Mouse (Mus musculus) kidney, postnatal 0 days (tissue): ENCODE measurements around the gene Polr2a. TPM values are rescaled to one million over a fixed set of nuclear protein-coding genes. Genes with fewer than 3 reads are reported as not detected.
"Not testable (repeated sequence)": the region's sequence is repeated elsewhere in the genome, so short reads cannot be mapped to it uniquely, and the experiment has no call there.

Source experiments
- ATAC-seq: fragments of 200-750 bp; cut with Nextera tagmentation; replicated peaks from 2 replicates; pipeline ENCODE4 v1.8.0; 2017; ENCODE audit warnings: low read depth, moderate number of reproducible peaks, moderate TSS enrichment, moderate library complexity; ENCODE audit not compliant: low FRiP score
- DNase-seq: peaks from one replicate; pipeline ENCODE4 v3.0.0-alpha.2; 2016; ENCODE audit warnings: low spot score
- H3K27ac ChIP-seq: fragments of 300-500 bp; sonication (generic); 2 replicates; pipeline ENCODE4 v1.5.1; 2014; ENCODE audit warnings: mild to moderate bottlenecking
- H3K27me3 ChIP-seq: fragments of 300-500 bp; sonication (generic); 2 replicates; pipeline ENCODE4 v1.6.1; 2014; ENCODE audit warnings: low read length, mixed read lengths; ENCODE audit not compliant: insufficient read depth
- H3K36me3 ChIP-seq: fragments of 300-500 bp; sonication (generic); 2 replicates; pipeline ENCODE4 v1.6.1; 2014; ENCODE audit warnings: low read length, mixed read lengths; ENCODE audit not compliant: insufficient read depth
- H3K4me1 ChIP-seq: fragments of 300-500 bp; sonication (generic); replicated peaks from 2 replicates; pipeline ENCODE4 v1.6.1; 2014; ENCODE audit warnings: antibody characterized with exemption, low read length, mixed read lengths; ENCODE audit not compliant: insufficient read depth
- H3K4me2 ChIP-seq: fragments of 300-500 bp; sonication (generic); 2 replicates; pipeline ENCODE4 v1.6.1; 2014; ENCODE audit warnings: mild to moderate bottlenecking, low read length, moderate library complexity, mixed read lengths
- H3K4me3 ChIP-seq: fragments of 300-500 bp; sonication (generic); replicated peaks from 2 replicates; pipeline ENCODE4 v1.5.1; 2014; ENCODE audit warnings: low read depth, low read length
- H3K9ac ChIP-seq: fragments of 300-500 bp; sonication (generic); 2 replicates; pipeline ENCODE4 v1.6.1; 2014; ENCODE audit warnings: low read depth, low read length
- H3K9me3 ChIP-seq: fragments of 300-500 bp; sonication (generic); replicated peaks from 2 replicates; pipeline ENCODE4 v1.6.1; 2016; ENCODE audit warnings: low read length, inconsistent platforms, mixed read lengths
- CTCF ChIP-seq: IDR thresholded peaks from 2 replicates; pipeline ENCODE4 v1.5.1; 2016; ENCODE audit warnings: antibody characterized with exemption, low read depth, mild to moderate bottlenecking, moderate library complexity
- WGBS: fragments of 180-500 bp; shearing (Covaris S2); extraction: QIAGEN DNeasy Blood & Tissue Kit; methylation state at CpG from one replicate; pipeline ENCODE4 v1.1.7; 2014; 5-methylcytosine and 5-hydroxymethylcytosine counted together
- polyA plus RNA-seq: library from polyadenylated mRNA; unstranded; fragments of >200 nt; fragmentation: Nextera tagmentation; extraction: Ambion mirVana; gene quantifications from 2 replicates; pipeline ENCODE4 v1.2.1, GENCODE M21; 2015

Polr2a gene
- polyA plus RNA-seq, 1 experiment from 2014 or later, result 21.0 TPM

GRCm38 (mm10) chr11:69751635-69752034 lies 6.8 kb downstream of the Polr2a start:
- no peak overlapping the region for H3K4me3 ChIP-seq
- H3K36me3 ChIP-seq, result peaks cover 11% of the 10 kb centered on the region
- no peaks in the 10 kb centered on the region for H3K27me3 ChIP-seq
- no peak overlapping the region for H3K27ac ChIP-seq
- H3K4me2 ChIP-seq, result no peak overlapping the region
- H3K4me1 ChIP-seq, result peaks cover 7% of the 10 kb centered on the region; the same call in 1 of the 2 replicates
- no peaks in the 10 kb centered on the region for H3K9me3 ChIP-seq
- no peak for TF ChIP-seq CTCF
- DNase-seq (no peak), ATAC-seq (no peak)
- H3K9ac ChIP-seq, result no peak overlapping the region
- 75% methylated on average over 3 of the region's 3 CpGs for WGBS

GRCm38 (mm10) chr11:69731408-69731807 lies 27.0 kb downstream of the Polr2a start:
- 89% methylated on average over 2 of the region's 3 CpGs for WGBS
- not testable (repeated sequence) for H3K9me3 ChIP-seq, H3K27me3 ChIP-seq, DNase-seq, H3K9ac ChIP-seq, ATAC-seq, H3K4me1 ChIP-seq, H3K4me3 ChIP-seq, H3K27ac ChIP-seq, H3K4me2 ChIP-seq
- peak; percentile 48 for TF ChIP-seq CTCF
- peaks cover 28% of the 10 kb centered on the region for H3K36me3 ChIP-seq

GRCm38 (mm10) chr11:69729063-69729462 lies 29.4 kb downstream of the Polr2a start:
- Histone ChIP-seq H3K4me2 (no peak overlapping the region), H3K4me1 (no peaks in the 10 kb centered on the region), H3K4me3 (no peak overlapping the region), H3K27ac (no peak overlapping the region), H3K36me3 (0 out of 2 replicates have a peak, but pooled peaks cover 5% of the 10 kb centered on the region), H3K9ac (no peak overlapping the region), H3K9me3 (no peaks in the 10 kb centered on the region), H3K27me3 (no peaks in the 10 kb centered on the region)
- 32% methylated on average over 3 of the region's 3 CpGs for WGBS
- peak; percentile 67 for TF ChIP-seq CTCF
- ATAC-seq, result no peak
- DNase-seq, result peak; percentile 46

DNA sequence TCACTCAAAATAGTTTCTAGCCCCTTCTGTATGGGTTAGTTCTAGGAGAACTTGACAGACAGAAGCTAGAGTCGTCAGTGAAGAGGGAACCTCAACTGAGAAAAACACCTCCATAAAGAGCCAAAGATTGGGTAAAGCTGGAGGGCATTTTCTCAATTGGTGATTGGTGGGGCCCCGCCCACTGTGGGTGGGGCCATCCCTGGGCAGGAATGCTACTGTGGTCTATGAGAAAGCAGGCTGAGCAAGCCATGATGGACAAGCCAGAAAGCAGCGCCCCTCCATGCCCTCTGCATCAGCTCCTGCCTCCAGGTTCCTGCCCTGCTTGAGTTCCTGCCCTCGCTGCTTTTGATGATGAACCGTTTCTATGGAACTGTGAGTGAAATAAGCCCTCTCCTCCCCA lies 32.5 kb downstream of the Polr2a start:
- no peak overlapping the region for H3K9ac ChIP-seq
- TF ChIP-seq CTCF, result no peak
- WGBS, result 33% methylated on average over 5 of the region's 5 CpGs
- H3K4me3 ChIP-seq, result no peak overlapping the region
- ATAC-seq, result no peak
- no peaks in the 10 kb centered on the region for H3K27me3 ChIP-seq
- H3K4me1 ChIP-seq, result no peaks in the 10 kb centered on the region
- H3K27ac ChIP-seq, result no peak overlapping the region
- no peaks in the 10 kb centered on the region for H3K36me3 ChIP-seq
- no peak for DNase-seq
- H3K4me2 ChIP-seq, result no peak overlapping the region
- H3K9me3 ChIP-seq, result no peaks in the 10 kb centered on the region

- ATAC-seq (no peak), DNase-seq (no peak)
- WGBS, result 34% methylated on average over 2 of the region's 2 CpGs
- H3K4me3 ChIP-seq, result no peak overlapping the region
- H3K4me1 ChIP-seq, result no peaks in the 10 kb centered on the region
- no peak for TF ChIP-seq CTCF
- H3K27me3 ChIP-seq, result no peaks in the 10 kb centered on the region
- no peak overlapping the region for H3K9ac ChIP-seq
- H3K36me3 ChIP-seq, result no peaks in the 10 kb centered on the region
- H3K27ac ChIP-seq, result no peak overlapping the region
- no peaks in the 10 kb centered on the region for H3K9me3 ChIP-seq
- no peak overlapping the region for H3K4me2 ChIP-seq
Measured at GRCm38 (mm10) chr11:69723074-69723473, 35.4 kb downstream of the Polr2a start.

- DNase-seq, result no peak
- Histone ChIP-seq H3K9ac (no peak overlapping the region), H3K36me3 (no peaks in the 10 kb centered on the region), H3K9me3 (no peaks in the 10 kb centered on the region), H3K27ac (no peak overlapping the region), H3K4me2 (no peak overlapping the region), H3K4me3 (no peak overlapping the region), H3K27me3 (no peaks in the 10 kb centered on the region), H3K4me1 (no peaks in the 10 kb centered on the region)
- no peak for TF ChIP-seq CTCF
- ATAC-seq, result no peak
- WGBS, result 49% methylated on average over 6 of the region's 6 CpGs
Measured at GRCm38 (mm10) chr11:69720852-69721251, 37.6 kb downstream of the Polr2a start.

GRCm38 (mm10) chr11:69719423-69719822 lies 39.0 kb downstream of the Polr2a start:
- Histone ChIP-seq H3K9me3 (no peaks in the 10 kb centered on the region), H3K4me2 (no peak overlapping the region), H3K27ac (no peak overlapping the region), H3K27me3 (no peaks in the 10 kb centered on the region), H3K4me1 (no peaks in the 10 kb centered on the region), H3K4me3 (no peak overlapping the region), H3K36me3 (no peaks in the 10 kb centered on the region), H3K9ac (no peak overlapping the region)
- 75% methylated on average over 6 of the region's 6 CpGs for WGBS
- ATAC-seq (no peak), DNase-seq (no peak)
- TF ChIP-seq CTCF, result peak; percentile 11; the same call in 1 of the 2 replicates
